In genomic region chr1:132330397-132330796, GRCm38 (mm10) we compare ENCODE assay signal across 15 mouse cellular contexts. TPM values are rescaled to one million over a fixed set of nuclear protein-coding genes. Genes with fewer than 3 reads are reported as not detected.
DNase-seq lines count a peak whose midpoint lies in the region; TF ChIP-seq lines count a peak whose summit lies in the region.
"Had no signal": no experiment of that assay in that cellular context is flagged by ENCODE, and none has a peak within 500 bp of the region (broad histone marks: within the 10 kb centered on the region; RNA-seq: fewer than 3 reads in every experiment).

No protein-coding gene starts in this region.

- DNase-seq in heart, embryonic 10.5 days (ENCODE audit: low spot score), result no peak
- no peak for DNase-seq in heart, postnatal 14 days
- DNase-seq in retina, postnatal 1 day, result peak; percentile 54
- DNase-seq in retina, embryonic 14.5 days (ENCODE audit: low spot score), result no peak
- DNase-seq in cerebellum, postnatal 36 days, result peak; percentile 57 to 62
- no peak for DNase-seq in adrenal gland, postnatal 10 days
- DNase-seq in left cerebral cortex, adult 8-10 months (ENCODE audit: low spot score in 2 of 2), result no peak
- DNase-seq: lung, adult 2 months; lung, postnatal 4 days had no signal

- intact Hi-C loops in heart, postnatal 14 days (cut with DNase I), result no loop called here

- 88% methylated on average over 15 of the region's 15 CpGs for WGBS in heart, embryonic 10.5 days
- WGBS in small intestine, adult 2 months, result 51% methylated on average over 15 of the region's 15 CpGs

- TF ChIP-seq CTCF in small intestine, adult 2 months (IDR thresholded peaks at IDR 0.05; ENCODE audit: extremely low read depth, insufficient read length, insufficient replicate concordance, low read depth, low read length), result no peak

- peaks cover 24% of the 10 kb centered on the region for H3K36me3 ChIP-seq in heart, embryonic 10.5 days
- H3K36me3 ChIP-seq in small intestine, adult 2 months (ENCODE audit: control insufficient read depth, insufficient read depth, low read length), result peaks cover 74% of the 10 kb centered on the region
- H3K36me3 ChIP-seq: limb, embryonic 15.5 days; stomach, embryonic 15.5 days had no signal

- no peaks in the 10 kb centered on the region for H3K9me3 ChIP-seq in heart, embryonic 10.5 days
- H3K9me3 ChIP-seq: limb, embryonic 15.5 days; stomach, embryonic 15.5 days had no signal

- H3K4me3 ChIP-seq in heart, embryonic 10.5 days, result no peak overlapping the region
- H3K4me3 ChIP-seq in small intestine, adult 2 months (ENCODE audit: low read depth, low read length), result peak overlapping the region; percentile 2; the same call in 1 of the 2 replicates
- H3K4me3 ChIP-seq: erythroblast, embryonic 14.5 days; left cerebral cortex, adult 2 months; limb, embryonic 15.5 days; stomach, embryonic 15.5 days had no signal

- peaks cover 53% of the 10 kb centered on the region for H3K4me1 ChIP-seq in heart, embryonic 10.5 days
- peaks cover 56% of the 10 kb centered on the region for H3K4me1 ChIP-seq in small intestine, adult 2 months (ENCODE audit: control insufficient read depth, insufficient read depth, insufficient read length, low read length)

- H3K27ac ChIP-seq in heart, embryonic 10.5 days, result peak overlapping the region; percentile 42; the same call in 1 of the 2 replicates
- peak overlapping the region; percentile 64 for H3K27ac ChIP-seq in small intestine, adult 2 months (ENCODE audit: insufficient read depth, low read depth, low read length)
- H3K27ac ChIP-seq: left cerebral cortex, adult 2 months; limb, embryonic 15.5 days; stomach, embryonic 15.5 days had no signal

- no peaks in the 10 kb centered on the region for H3K27me3 ChIP-seq in heart, embryonic 10.5 days (ENCODE audit: insufficient read depth, poor library complexity, severe bottlenecking)
- no peaks in the 10 kb centered on the region for H3K27me3 ChIP-seq in small intestine, adult 2 months (ENCODE audit: control insufficient read depth, insufficient read depth, low read length)
- H3K27me3 ChIP-seq: limb, embryonic 15.5 days; stomach, embryonic 15.5 days had no signal

- no peak for TF ChIP-seq POLR2A in small intestine, adult 2 months (IDR thresholded peaks at IDR 0.05; ENCODE audit: low read depth, low read length)

RNA-seq across cellular contexts. Expression of gene Nuak2, which starts 14.5 kb away (rescaled TPM):
- 3.0 and 3.4 TPM in 2 replicates for polyA plus RNA-seq in heart, embryonic 10.5 days (2016; fragmentation: Nextera tagmentation; extraction: Ambion mirVana)
- total RNA-seq in heart, postnatal 14 days (2021), result 1 to 10 TPM; 3.6 to 5.4 TPM
- polyA plus RNA-seq in small intestine, adult 2 months (2012; rRNA removed), result 24.3 and 99.9 TPM in 2 replicates
- 1 to 10 TPM; 3.4 to 3.9 TPM for total RNA-seq in adrenal gland, postnatal 10 days (2021)
- 1 to 10 TPM in 3 of 4 experiments, under 1 TPM in 1; 0.81 to 1.7 (median 1.3) TPM for total RNA-seq in left cerebral cortex, adult 8-10 months (2022)
- polyA plus RNA-seq: erythroblast, embryonic 14.5 days had no signal

RNA-seq across cellular contexts. Expression of gene Klhdc8a, which starts 32.0 kb away (rescaled TPM):
- 0.26 and 0.60 TPM in 2 replicates for polyA plus RNA-seq in heart, embryonic 10.5 days (2016; fragmentation: Nextera tagmentation; extraction: Ambion mirVana)
- 10 to 100 TPM; 23.6 to 29.0 TPM for total RNA-seq in heart, postnatal 14 days (2021)
- polyA plus RNA-seq in small intestine, adult 2 months (2012; rRNA removed), result 0.75 and 1.5 TPM in 2 replicates
- 10 to 100 TPM; 56.5 to 69.6 TPM for total RNA-seq in adrenal gland, postnatal 10 days (2021)
- 10 to 100 TPM; 12.3 to 15.1 (median 13.6) TPM for total RNA-seq in left cerebral cortex, adult 8-10 months (2022)
- total RNA-seq: granulocyte monocyte progenitor cell, adult 5-6 weeks had no signal
- polyA plus RNA-seq: erythroblast, embryonic 14.5 days had no signal

Comparison
In these comparisons a context has a peak if more than half of its experiments do, and no peak if none do; other contexts are left out.
1. DNase-seq: peak in retina, postnatal 1 day (single experiment) and cerebellum, postnatal 36 days (2 of 2); none in heart, embryonic 10.5 days (single experiment), heart, postnatal 14 days (0 of 2), retina, embryonic 14.5 days (single experiment), adrenal gland, postnatal 10 days (single experiment) and left cerebral cortex, adult 8-10 months (0 of 2).